Mouse (Mus musculus) midbrain, embryonic 15.5 days (tissue): ENCODE results near the gene Cldn13. TPM values are rescaled to one million over a fixed set of nuclear protein-coding genes. Genes with fewer than 3 reads are reported as not detected.

Source experiments
- ATAC-seq: fragments of 200-750 bp; cut with Nextera tagmentation; replicated peaks from 2 replicates; pipeline ENCODE4 v1.8.0; 2017; ENCODE audit warnings: moderate TSS enrichment
- H3K27ac ChIP-seq: fragments of 300-500 bp; sonication (generic); 2 replicates; pipeline ENCODE4 v1.5.1; 2015; ENCODE audit warnings: mild to moderate bottlenecking, inconsistent platforms
- H3K27me3 ChIP-seq: fragments of 300-500 bp; sonication (generic); replicated peaks from 2 replicates; pipeline ENCODE4 v1.6.1; 2015; ENCODE audit warnings: inconsistent platforms
- H3K36me3 ChIP-seq: fragments of 300-500 bp; sonication (generic); replicated peaks from 2 replicates; pipeline ENCODE4 v1.6.1; 2015; ENCODE audit warnings: inconsistent platforms
- H3K4me1 ChIP-seq: fragments of 300-500 bp; sonication (generic); 2 replicates; pipeline ENCODE4 v1.6.1; 2015; ENCODE audit warnings: inconsistent platforms
- H3K4me2 ChIP-seq: fragments of 300-500 bp; sonication (generic); 2 replicates; pipeline ENCODE4 v1.6.1; 2015; ENCODE audit warnings: inconsistent platforms, mild to moderate bottlenecking, moderate library complexity
- H3K4me3 ChIP-seq: fragments of 300-500 bp; sonication (generic); 2 replicates; pipeline ENCODE4 v1.5.1; 2015; ENCODE audit warnings: mild to moderate bottlenecking, inconsistent platforms
- H3K9ac ChIP-seq: fragments of 300-500 bp; sonication (generic); 2 replicates; pipeline ENCODE4 v1.6.1; 2015; ENCODE audit warnings: mild to moderate bottlenecking, inconsistent platforms
- H3K9me3 ChIP-seq: fragments of 300-500 bp; sonication (generic); 2 replicates; pipeline ENCODE4 v1.6.1; 2016; ENCODE audit warnings: inconsistent platforms
- WGBS: fragments of 180-500 bp; shearing (Covaris S2); methylation state at CpG from one replicate; pipeline ENCODE4 v1.1.7; 2015; ENCODE audit warnings: mixed read lengths; 5-methylcytosine and 5-hydroxymethylcytosine counted together
- polyA plus RNA-seq: library from polyadenylated mRNA; unstranded; fragments of >200 nt; fragmentation: Nextera tagmentation; extraction: Ambion mirVana; gene quantifications from 2 replicates; pipeline ENCODE4 v1.2.1, GENCODE M21; 2015

Gene Cldn13
- polyA plus RNA-seq, 1 experiment from 2014 or later: not detected

DNA sequence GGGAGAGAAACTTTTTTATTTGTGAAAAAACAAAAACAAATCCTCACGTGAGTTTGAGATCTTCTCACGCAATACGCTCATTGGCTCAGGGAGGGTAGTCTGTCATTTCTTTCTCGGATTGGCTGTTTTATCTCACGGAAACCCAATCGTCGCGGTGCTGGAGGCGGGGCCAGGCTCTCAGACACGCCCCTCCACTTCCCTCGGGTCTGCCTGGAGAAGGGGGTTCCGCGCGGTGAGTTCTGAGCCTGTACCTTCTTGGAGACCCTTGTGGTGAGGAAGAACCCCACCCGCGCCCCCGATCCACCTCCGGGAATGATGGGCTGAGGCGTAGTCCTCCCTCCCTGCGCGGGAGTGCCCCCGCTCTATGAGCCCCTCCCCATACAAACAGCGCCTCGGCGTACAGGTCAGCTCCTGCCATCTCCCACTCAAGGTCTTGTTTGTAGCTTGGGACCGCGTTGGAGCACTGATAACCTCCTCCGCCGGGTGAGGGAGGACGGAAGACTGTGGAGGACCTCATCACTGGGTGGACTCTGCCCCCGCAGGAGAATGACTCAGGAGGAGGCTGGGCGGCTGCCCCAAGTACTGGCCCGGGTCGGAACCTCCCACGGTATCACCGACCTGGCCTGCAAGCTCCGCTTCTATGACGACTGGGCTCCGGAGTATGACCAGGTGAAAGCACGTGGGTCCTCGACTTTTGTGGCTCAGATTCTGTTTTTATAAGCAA, 17.0 kb upstream of the Cldn13 start, which contains the start of gene Mettl27:
Gene Mettl27 (plus strand): TSS at position 190 of the 724 bp plus-strand sequence.
- peak within 1 kb of the TSS; percentile 95 for H3K4me2 ChIP-seq
- H3K36me3 ChIP-seq: no peaks in the 10 kb centered on the region
- ATAC-seq: peak; percentile 96
- under 1% methylated on average over 41 of the region's 41 CpGs for WGBS
- H3K4me1 ChIP-seq: peaks cover 6% of the 10 kb centered on the region; the same call in 1 of the 2 replicates
- no peaks in the 10 kb centered on the region for H3K27me3 ChIP-seq
- H3K9me3 ChIP-seq: no peaks in the 10 kb centered on the region
- peak within 1 kb of the TSS; percentile 72 for H3K9ac ChIP-seq
- H3K4me3 ChIP-seq: peak within 1 kb of the TSS; percentile 63
- H3K27ac ChIP-seq: 0 out of 2 replicates have a peak within 1 kb of the TSS, but pooled peaks have one; percentile 18

DNA sequence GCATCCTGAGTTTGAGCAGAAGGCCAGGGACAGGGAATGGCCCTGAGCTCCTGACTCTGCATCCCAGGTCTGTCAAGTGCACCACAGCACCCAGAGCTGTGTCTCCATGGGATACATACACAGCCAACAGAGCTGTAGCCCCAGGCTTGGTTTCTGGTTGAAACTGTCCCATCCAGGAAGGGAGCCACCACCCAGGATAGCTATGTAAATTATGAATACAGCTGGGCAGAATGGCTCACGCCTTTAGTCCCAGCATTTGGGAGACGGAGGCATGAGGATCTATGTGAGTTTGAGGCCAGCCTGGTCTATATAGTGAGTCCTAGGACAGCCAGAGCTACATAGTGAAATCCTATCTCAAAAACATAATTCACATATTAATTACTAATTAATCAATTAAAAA, 14.7 kb upstream of the Cldn13 start:
- Histone ChIP-seq H3K4me3 (no peak overlapping the region), H3K36me3 (no peaks in the 10 kb centered on the region), H3K4me1 (peaks cover 6% of the 10 kb centered on the region; the same call in 1 of the 2 replicates), H3K4me2 (no peak overlapping the region), H3K9ac (no peak overlapping the region), H3K27ac (no peak overlapping the region), H3K9me3 (no peaks in the 10 kb centered on the region), H3K27me3 (no peaks in the 10 kb centered on the region)
- 80% methylated on average over 2 of the region's 2 CpGs for WGBS
- no peak for ATAC-seq

DNA sequence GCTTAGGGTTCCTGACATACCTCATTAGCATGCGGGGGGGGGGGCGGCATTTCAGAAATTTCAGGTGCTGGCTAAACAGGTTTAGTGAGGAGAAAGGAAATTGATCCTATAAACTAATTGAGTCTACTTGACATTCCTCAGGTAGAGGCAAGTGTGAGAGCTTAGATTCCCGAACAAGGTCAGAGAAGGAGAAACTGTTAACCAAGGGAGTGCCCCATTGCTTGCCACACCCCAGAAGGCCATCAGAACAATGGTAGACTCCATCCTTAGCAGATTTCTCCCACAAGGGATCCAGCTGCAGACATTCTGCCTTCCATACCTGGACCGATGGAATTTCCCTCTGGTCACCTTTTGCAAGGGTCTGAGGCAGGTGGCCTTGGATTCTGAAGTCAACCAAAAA, 11.4 kb upstream of the Cldn13 start:
- Histone ChIP-seq H3K27me3 (no peaks in the 10 kb centered on the region), H3K9me3 (no peaks in the 10 kb centered on the region), H3K4me2 (no peak overlapping the region), H3K4me1 (no peaks in the 10 kb centered on the region), H3K4me3 (no peak overlapping the region), H3K27ac (no peak overlapping the region), H3K36me3 (no peaks in the 10 kb centered on the region), H3K9ac (no peak overlapping the region)
- no peak for ATAC-seq
- WGBS: 87% methylated on average over 4 of the region's 4 CpGs

DNA sequence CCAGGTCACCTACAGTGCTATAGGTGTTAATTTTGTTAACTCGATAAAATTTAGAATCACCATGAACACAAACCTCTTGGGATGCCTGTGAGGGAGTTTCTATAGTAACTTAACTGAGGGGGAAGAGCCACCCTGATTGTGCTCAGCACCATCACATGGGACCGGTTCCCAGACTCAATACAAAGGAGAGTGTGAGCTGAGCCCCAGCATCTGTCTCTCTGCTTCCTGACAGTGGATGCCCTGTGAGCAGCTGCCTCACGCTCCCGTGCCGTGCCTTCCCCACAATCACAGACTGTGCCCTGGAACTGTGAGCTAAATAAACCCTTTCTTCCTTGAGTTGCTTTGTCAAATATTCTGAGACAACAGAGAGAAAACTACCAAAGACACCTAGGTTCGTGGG, 7.8 kb upstream of the Cldn13 start:
- Histone ChIP-seq H3K27me3 (no peaks in the 10 kb centered on the region), H3K4me3 (no peak overlapping the region), H3K9ac (no peak overlapping the region), H3K4me2 (no peak overlapping the region), H3K9me3 (no peaks in the 10 kb centered on the region), H3K27ac (no peak overlapping the region), H3K36me3 (no peaks in the 10 kb centered on the region), H3K4me1 (no peaks in the 10 kb centered on the region)
- no peak for ATAC-seq
- WGBS: 60% methylated on average over 6 of the region's 6 CpGs

DNA sequence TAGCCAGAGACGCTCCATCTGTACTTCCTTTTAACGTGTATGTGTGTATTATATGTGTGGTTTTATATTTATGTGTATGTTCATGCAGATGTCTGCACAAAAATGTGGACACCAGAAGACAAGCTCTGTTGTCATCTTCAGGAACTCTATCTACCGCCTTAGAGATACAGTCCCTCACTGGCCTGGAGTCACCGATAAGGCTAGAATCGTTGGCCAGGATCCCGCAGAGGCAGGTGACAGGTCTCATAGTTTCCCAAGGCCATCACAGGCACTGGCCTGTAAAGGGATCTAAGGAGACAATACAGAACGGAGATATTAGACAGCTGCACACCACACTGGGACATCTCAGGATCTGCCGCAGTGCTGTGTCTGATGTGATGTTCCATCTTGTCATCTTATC, 5.8 kb upstream of the Cldn13 start:
- H3K4me1 ChIP-seq: no peaks in the 10 kb centered on the region
- H3K36me3 ChIP-seq: no peaks in the 10 kb centered on the region
- no peak for ATAC-seq
- H3K9ac ChIP-seq: no peak overlapping the region
- H3K4me3 ChIP-seq: no peak overlapping the region
- 89% methylated on average over 8 of the region's 8 CpGs for WGBS
- H3K27me3 ChIP-seq: no peaks in the 10 kb centered on the region
- no peaks in the 10 kb centered on the region for H3K9me3 ChIP-seq
- H3K27ac ChIP-seq: no peak overlapping the region
- no peak overlapping the region for H3K4me2 ChIP-seq

DNA sequence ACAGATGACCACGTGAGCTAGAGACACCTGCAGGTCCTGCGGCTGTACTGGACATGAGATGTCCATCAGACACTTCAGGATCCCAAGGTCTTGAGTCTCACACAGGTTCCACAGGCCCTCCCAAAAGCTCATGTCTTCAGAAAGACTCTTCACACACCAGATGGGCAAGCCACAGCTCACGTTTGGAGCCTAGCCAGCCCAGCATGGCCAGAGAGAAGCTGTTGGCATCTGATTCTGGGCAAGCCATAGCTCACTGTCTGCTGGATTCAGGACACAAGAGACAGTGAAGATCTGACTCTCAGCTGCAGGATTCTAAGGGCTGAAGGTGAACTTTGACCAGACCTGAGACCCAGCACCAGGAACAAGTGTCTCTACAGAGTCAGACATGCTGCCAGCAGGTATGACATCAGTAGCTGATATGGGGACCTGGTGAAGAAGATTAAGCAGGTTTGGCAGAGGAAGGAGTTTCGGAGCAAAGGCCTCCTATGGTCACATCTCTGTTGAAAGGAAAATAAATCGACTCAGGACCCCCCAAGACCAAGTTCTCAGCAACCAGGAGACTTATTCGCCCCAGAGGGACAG, 4.9 kb upstream of the Cldn13 start:
- Histone ChIP-seq H3K4me3 (no peak overlapping the region), H3K9ac (no peak overlapping the region), H3K9me3 (no peaks in the 10 kb centered on the region), H3K4me2 (no peak overlapping the region), H3K36me3 (no peaks in the 10 kb centered on the region), H3K4me1 (no peaks in the 10 kb centered on the region), H3K27me3 (no peaks in the 10 kb centered on the region), H3K27ac (no peak overlapping the region)
- 79% methylated on average over 6 of the region's 6 CpGs for WGBS
- no peak for ATAC-seq

DNA sequence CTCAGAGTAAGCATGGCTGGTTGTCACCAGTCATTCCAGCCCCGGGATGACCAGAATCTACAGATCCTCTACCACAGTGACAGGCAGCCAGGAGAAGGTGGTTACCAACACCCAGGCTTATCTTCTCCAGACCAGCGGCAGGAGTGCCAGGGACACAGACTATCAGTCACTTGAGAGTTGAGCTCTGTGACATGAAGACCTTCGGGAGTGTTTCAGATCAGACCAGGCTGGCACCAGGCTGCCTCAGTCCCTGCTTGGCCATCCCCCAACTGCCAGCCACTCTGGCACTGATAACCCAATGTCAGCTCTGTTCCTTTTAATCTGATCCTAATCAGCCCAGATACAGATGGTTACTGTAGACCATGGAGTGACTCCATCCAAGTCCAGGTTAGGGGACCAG, 3.8 kb upstream of the Cldn13 start:
- WGBS: 95% methylated on average over 3 of the region's 3 CpGs
- no peak overlapping the region for H3K9ac ChIP-seq
- ATAC-seq: no peak

DNA sequence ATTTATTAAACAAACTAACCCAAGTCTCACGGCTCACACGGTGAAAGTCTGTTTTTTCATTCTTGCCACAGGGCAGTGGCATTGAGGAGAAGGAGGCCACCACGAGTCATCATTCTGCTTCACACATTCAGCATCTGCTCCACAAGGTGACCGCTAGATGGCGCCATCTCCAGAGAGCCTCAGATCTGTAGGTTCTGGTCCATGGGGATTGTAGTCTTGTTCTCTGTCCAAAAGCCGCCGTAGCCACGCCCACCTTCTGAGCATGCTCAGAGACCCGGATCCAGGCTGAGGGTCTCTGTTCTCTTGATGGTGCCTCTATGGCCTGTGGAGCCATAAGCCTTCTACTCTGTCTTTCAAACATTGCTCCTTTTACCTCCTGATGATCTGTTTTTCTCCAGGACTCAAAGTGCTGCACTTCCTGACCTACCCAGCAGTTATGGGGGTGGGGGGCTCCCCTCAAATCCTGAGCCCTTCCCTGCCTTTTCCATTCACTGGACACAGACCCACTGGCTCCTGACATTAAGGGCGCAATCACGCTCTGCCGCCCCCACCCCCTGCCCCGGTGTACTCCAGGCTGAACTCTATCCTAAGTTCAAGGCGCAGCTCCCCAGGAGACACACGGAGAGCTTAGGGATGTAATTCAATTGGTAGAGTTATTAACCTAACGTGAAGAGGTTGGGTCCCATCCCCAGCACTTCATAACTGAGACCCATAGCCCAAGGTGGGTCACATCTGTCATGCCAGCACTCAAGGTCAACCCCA, 2.9 kb upstream of the Cldn13 start:
- no peak for ATAC-seq
- Histone ChIP-seq H3K9me3 (no peaks in the 10 kb centered on the region), H3K4me1 (no peaks in the 10 kb centered on the region), H3K4me3 (no peak overlapping the region), H3K9ac (no peak overlapping the region), H3K4me2 (no peak overlapping the region), H3K27ac (no peak overlapping the region), H3K27me3 (no peaks in the 10 kb centered on the region), H3K36me3 (no peaks in the 10 kb centered on the region)
- WGBS: 51% methylated on average over 16 of the region's 16 CpGs

More for the DNA sequence above, 3.8 kb upstream of the Cldn13 start:
- Histone ChIP-seq H3K4me1 (no peaks in the 10 kb centered on the region), H3K27me3 (no peaks in the 10 kb centered on the region), H3K36me3 (no peaks in the 10 kb centered on the region), H3K4me2 (no peak overlapping the region), H3K4me3 (no peak overlapping the region), H3K9me3 (no peaks in the 10 kb centered on the region), H3K27ac (no peak overlapping the region)

DNA sequence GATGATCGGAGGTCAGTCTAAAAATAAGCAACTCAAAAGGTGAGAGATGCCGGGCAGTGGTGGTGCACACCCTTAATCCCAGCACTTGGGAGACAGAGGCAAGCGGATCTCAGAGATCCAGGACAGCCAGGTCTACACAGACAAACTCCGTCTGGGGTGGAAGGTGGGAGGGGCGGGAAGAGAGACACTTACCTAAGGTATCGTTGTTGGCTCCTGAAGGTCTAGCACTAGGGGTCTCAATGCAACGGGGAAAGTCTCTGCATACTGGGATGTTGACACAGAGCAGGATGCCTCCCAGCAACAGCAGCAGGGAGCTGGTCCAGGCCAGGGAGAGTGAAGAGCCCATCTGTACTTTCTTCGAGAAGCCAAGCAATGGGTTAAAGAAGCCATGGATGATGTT, 816 bp downstream of the Cldn13 start:
- no peak overlapping the region for H3K4me2 ChIP-seq

DNA sequence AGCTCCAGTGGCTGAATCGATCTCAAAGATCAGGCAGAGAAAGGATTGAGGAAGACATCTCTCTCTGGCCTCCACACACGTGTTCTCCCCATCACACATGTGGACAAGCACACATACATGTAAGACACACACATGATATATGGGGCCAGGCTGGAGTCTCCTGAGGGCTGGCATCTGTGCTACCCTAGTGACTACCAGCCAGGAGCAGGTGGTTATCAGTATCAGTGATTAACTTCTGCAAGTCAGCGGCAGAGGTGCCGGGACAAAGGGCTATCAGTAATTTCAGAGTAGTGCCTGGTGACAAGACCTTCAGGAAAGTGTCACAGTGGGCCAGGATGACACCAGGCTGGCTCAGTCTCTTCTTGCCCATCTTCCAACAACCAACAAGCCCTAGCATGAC, 1.6 kb downstream of the Cldn13 start:
- H3K36me3 ChIP-seq: no peaks in the 10 kb centered on the region
- H3K9me3 ChIP-seq: no peaks in the 10 kb centered on the region
- WGBS: 77% methylated on average over 4 of the region's 4 CpGs
- H3K4me1 ChIP-seq: no peaks in the 10 kb centered on the region
- no peak for ATAC-seq
- no peak overlapping the region for H3K27ac ChIP-seq
- no peak overlapping the region for H3K9ac ChIP-seq
- no peaks in the 10 kb centered on the region for H3K27me3 ChIP-seq
- H3K4me2 ChIP-seq: no peak overlapping the region
- H3K4me3 ChIP-seq: no peak overlapping the region

More for the DNA sequence above, 816 bp downstream of the Cldn13 start:
- no peak overlapping the region for H3K4me3 ChIP-seq
- H3K9me3 ChIP-seq: no peaks in the 10 kb centered on the region
- H3K27ac ChIP-seq: no peak overlapping the region
- H3K9ac ChIP-seq: no peak overlapping the region
- no peaks in the 10 kb centered on the region for H3K4me1 ChIP-seq
- no peaks in the 10 kb centered on the region for H3K27me3 ChIP-seq
- no peaks in the 10 kb centered on the region for H3K36me3 ChIP-seq
- ATAC-seq: no peak
- 87% methylated on average over 8 of the region's 8 CpGs for WGBS

DNA sequence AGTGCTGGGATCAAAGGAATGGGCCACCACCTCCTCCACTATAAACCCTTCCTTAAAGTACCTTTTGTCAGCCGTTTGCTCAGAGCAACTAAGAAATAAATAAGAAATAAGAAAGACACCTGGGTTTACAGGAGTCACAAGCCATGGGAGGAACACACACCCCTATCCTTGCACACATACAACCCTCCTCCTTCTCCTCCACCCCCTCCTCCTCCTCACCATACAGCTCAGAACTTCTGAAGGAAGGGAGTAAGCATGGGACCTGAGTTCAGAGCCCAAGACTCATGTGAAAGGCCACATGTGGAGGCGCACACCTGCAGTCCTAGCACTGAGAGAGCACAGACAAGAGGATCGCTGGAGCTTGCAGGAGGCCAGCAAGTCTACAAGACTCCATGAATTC, 2.0 kb downstream of the Cldn13 start:
- Histone ChIP-seq H3K36me3 (no peaks in the 10 kb centered on the region), H3K9me3 (no peaks in the 10 kb centered on the region), H3K4me1 (no peaks in the 10 kb centered on the region), H3K4me2 (no peak overlapping the region), H3K9ac (no peak overlapping the region), H3K4me3 (no peak overlapping the region), H3K27me3 (no peaks in the 10 kb centered on the region), H3K27ac (no peak overlapping the region)
- ATAC-seq: no peak
- 80% methylated on average over 3 of the region's 3 CpGs for WGBS

DNA sequence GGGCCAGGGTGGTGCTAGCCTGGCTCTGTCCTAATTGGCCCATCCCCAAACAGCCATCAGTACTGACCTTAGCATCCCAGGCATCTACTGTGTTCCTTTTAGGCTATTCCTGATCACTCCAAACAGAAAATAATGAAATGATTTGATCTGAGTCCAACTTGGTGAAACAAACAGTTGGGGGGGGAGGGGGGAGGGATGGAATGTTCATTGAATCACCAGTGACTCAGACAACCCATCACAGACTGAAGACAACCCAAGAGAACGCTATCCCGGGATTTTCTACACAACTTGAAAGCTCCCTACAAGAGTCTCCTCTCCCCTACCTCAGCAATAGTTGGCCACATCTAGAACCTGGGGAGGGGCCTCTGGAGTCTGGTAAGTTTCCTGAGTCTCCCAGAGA, 3.4 kb downstream of the Cldn13 start:
- Histone ChIP-seq H3K9ac (no peak overlapping the region), H3K9me3 (no peaks in the 10 kb centered on the region), H3K27me3 (no peaks in the 10 kb centered on the region), H3K4me3 (no peak overlapping the region), H3K36me3 (no peaks in the 10 kb centered on the region), H3K4me1 (0 out of 2 replicates have a peak, but pooled peaks cover 5% of the 10 kb centered on the region), H3K27ac (no peak overlapping the region), H3K4me2 (no peak overlapping the region)
- no peak for ATAC-seq
- WGBS: 89% methylated on average over 2 of the region's 2 CpGs
